ENCODE assay signal across 8 mouse cellular contexts in the genomic region with DNA sequence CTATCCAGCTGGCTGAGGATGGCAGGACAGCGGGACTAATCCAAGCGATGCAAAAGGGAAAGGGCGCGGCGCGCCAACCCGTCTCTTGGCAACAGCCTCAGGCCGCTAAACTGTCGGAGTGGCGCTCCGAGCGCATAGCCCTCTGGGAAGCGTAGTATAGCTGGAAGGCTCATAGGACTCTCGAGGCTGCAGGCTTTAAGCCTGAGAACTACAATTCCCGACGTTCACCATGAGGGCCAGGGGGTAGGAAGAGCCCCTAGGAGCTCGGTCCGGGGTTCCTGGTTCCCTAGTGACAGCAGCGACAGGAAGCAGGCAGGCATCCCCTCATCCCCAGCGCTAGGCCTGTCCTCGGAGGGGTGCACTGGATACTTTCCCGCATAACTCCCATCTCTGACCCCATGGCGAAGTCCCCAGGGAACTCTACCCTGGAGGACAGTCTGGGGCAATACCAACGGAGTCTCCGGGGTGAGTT. TPM values are rescaled to one million over a fixed set of nuclear protein-coding genes. Genes with fewer than 3 reads are reported as not detected.
DNase-seq lines count a peak whose midpoint lies in the region; ATAC-seq lines count a peak whose summit lies in the region.

Sdccag8 (plus strand) TSS at position 70 of the 472 bp plus-strand sequence.

- peak within 1 kb of the TSS; percentile 96 for H3K9ac ChIP-seq in hindbrain, embryonic 11.5 days (ENCODE audit: low read depth, low read length)

- peak within 1 kb of the TSS; percentile 93 for H3K4me3 ChIP-seq in hindbrain, embryonic 11.5 days (ENCODE audit: low read depth, low read length)

- peak within 1 kb of the TSS; percentile 100 for H3K27ac ChIP-seq in hindbrain, embryonic 11.5 days (ENCODE audit: low read depth, low read length)

- peak; percentile 91 for ATAC-seq in frontal cortex, adult (ENCODE audit: low TSS enrichment)
- ATAC-seq in hindbrain, embryonic 11.5 days (ENCODE audit: low FRiP score), result peak; percentile 95

- H3K9me3 ChIP-seq in hindbrain, embryonic 11.5 days (ENCODE audit: control insufficient read depth, low read length), result no peaks in the 10 kb centered on the region

- H3K4me1 ChIP-seq in hindbrain, embryonic 11.5 days (replicated peaks; ENCODE audit: control insufficient read depth, insufficient read depth, low read length), result no peaks in the 10 kb centered on the region

- peak; percentile 98 for DNase-seq in MN1 (ENCODE audit: low spot score)
- peak; percentile 96 for DNase-seq in cerebellum, adult 9-10 months
- DNase-seq in hindbrain, embryonic 11.5 days (ENCODE audit: low spot score), result peak; percentile 94
- peak; percentile 92 to 93 for DNase-seq in layer of hippocampus, postnatal 10 days (ENCODE audit: low spot score in 2 of 2)
- peak; percentile 97 for DNase-seq in lung, postnatal 10 days
- DNase-seq in ovary, postnatal 36 days (ENCODE audit: low spot score), result peak; percentile 90
- DNase-seq in thymus, postnatal 25 days, result peak; percentile 90

- no peaks in the 10 kb centered on the region for H3K36me3 ChIP-seq in hindbrain, embryonic 11.5 days (ENCODE audit: control insufficient read depth, insufficient read depth, low read length)

- peak within 1 kb of the TSS; percentile 63 for H3K4me2 ChIP-seq in hindbrain, embryonic 11.5 days (replicated peaks; ENCODE audit: low read depth, low read length)

- H3K27me3 ChIP-seq in hindbrain, embryonic 11.5 days (ENCODE audit: control insufficient read depth, insufficient read depth, low read length), result no peaks in the 10 kb centered on the region

- WGBS in hindbrain, embryonic 11.5 days, result 1% methylated on average over 25 of the region's 25 CpGs

RNA-seq across cellular contexts. Expression of gene Sdccag8, which starts in this region (rescaled TPM):
- 23.9 and 26.7 TPM in 2 replicates for polyA plus RNA-seq in hindbrain, embryonic 11.5 days (2014; fragmentation: Nextera tagmentation; extraction: Ambion mirVana)
- 10 to 100 TPM in 1 of 2 experiments, 1 to 10 TPM in 1; 9.8 to 12.7 TPM for total RNA-seq in layer of hippocampus, postnatal 10 days (2021)

Comparison
In these comparisons a context has a peak if more than half of its experiments do, and no peak if none do; other contexts are left out.
1. Peak in every context shown above with its lines: DNase-seq, ATAC-seq, H3K4me3 ChIP-seq and H3K27ac ChIP-seq.